Mouse (Mus musculus) G1E (cell line): Measurements from ENCODE around the gene Tbc1d32.

Experiments used
- CTCF ChIP-seq: IDR thresholded peaks from 2 replicates; pipeline ENCODE4 v1.5.1; 2012; ENCODE audit warnings: low read depth, low read length, inconsistent platforms, mixed read lengths
- GATA1 ChIP-seq: IDR thresholded peaks from 2 replicates; pipeline ENCODE4 v1.6.1; 2012; ENCODE audit warnings: borderline replicate concordance, low read length, inconsistent platforms, mixed read lengths
- GATA2 ChIP-seq: IDR thresholded peaks from 2 replicates; pipeline ENCODE4 v1.6.1; 2012; ENCODE audit warnings: low read depth, low read length, inconsistent platforms, borderline replicate concordance
- POLR2AphosphoS5 ChIP-seq: IDR thresholded peaks from 2 replicates; pipeline ENCODE4 v1.6.1; 2012; ENCODE audit warnings: low read depth, low read length, inconsistent platforms; ENCODE audit not compliant: insufficient replicate concordance
- TAL1 ChIP-seq: conservative IDR thresholded peaks from 2 replicates; pipeline ENCODE4 v1.6.1; 2012; ENCODE audit warnings: low read depth, low read length, inconsistent platforms, mixed read lengths

DNA sequence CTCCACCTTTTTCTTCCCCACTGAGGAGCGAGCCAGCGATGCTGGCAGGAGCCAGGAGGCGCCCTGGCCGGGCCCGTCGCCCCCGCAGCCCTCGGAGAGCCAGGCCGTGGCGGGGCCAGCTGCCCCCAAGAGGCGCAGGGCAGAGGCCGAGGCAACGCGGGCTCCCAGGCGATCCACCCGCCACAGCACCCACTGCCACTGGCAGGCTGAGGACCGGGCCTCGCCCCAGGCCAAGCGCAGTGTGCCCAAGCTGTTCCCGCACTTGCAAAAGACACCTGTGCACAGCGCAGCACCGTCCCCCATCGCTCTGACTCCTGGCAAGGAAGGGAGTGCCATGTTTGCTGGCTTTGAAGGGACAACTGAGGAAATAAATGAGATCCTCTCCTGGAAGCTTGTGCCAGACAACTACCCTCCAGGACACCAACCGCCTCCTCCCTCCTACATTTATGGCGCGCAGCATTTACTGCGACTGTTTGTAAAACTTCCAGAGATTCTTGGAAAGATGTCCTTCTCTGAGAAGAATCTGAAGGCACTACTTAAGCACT, 112.8 kb downstream of the Tbc1d32 start:
- no peak for TF ChIP-seq CTCF
- no peak for TF ChIP-seq GATA1
- TF ChIP-seq TAL1: no peak
- no peak for TF ChIP-seq GATA2
- TF ChIP-seq POLR2AphosphoS5: no peak
